Mouse (Mus musculus): ENCODE data around the gene Gjd3. TPM values are rescaled to one million over a fixed set of nuclear protein-coding genes. Genes with fewer than 3 reads are reported as not detected.

The Gjd3 gene
- polyA plus RNA-seq, 1 experiment: 0.34 TPM

DNA sequence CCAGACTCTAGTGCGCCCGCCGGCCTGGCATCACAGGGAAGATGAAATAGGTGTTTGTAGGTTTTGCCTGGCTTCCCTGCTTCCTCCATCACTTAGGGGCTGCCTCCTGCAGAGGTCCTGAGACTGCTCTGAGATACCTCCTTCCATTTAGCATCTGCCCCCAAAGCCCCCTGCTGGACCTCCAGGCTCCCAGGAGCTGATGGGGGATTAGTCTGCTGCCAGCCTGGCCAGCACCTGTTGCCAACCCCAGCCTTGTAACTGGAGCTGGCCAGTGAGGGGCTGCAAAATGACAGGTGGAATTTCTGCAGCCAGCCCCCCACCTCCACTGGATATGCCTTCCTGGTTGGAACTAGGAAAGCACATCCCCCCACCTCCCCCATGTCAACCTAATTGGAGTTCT lies 42.0 kb downstream of the Gjd3 start:
- no peaks in the 10 kb centered on the region for H3K27me3 ChIP-seq (replicated peaks; ENCODE audit: control insufficient read depth, insufficient read depth, low read length)
- DNase-seq: peak; percentile 4
- 16% methylated on average over 3 of the region's 3 CpGs for WGBS
- TF ChIP-seq POLR2A (IDR thresholded peaks at IDR 0.05; ENCODE audit: low read depth, low read length): no peak
- no peak for TF ChIP-seq CTCF (conservative IDR thresholded peaks at IDR 0.05; ENCODE audit: insufficient read depth, insufficient read length, low read depth, low read length)
- H3K27ac ChIP-seq (ENCODE audit: insufficient read depth, low read depth, low read length): peak overlapping the region; percentile 97
- H3K4me1 ChIP-seq (ENCODE audit: control insufficient read depth, insufficient read depth, low read length): peaks cover 70% of the 10 kb centered on the region
- no peaks in the 10 kb centered on the region for H3K36me3 ChIP-seq (ENCODE audit: control insufficient read depth, insufficient read depth, low read length)
- H3K4me3 ChIP-seq (ENCODE audit: insufficient read depth, low read depth, low read length): peak overlapping the region; percentile 52; the same call in 1 of the 2 replicates

GRCm38 (mm10) chr11:98939953-98940641 lies 42.7 kb downstream of the Gjd3 start:
- H3K4me1 ChIP-seq (ENCODE audit: control insufficient read depth, insufficient read depth, low read length): peaks cover 68% of the 10 kb centered on the region
- H3K27me3 ChIP-seq (replicated peaks; ENCODE audit: control insufficient read depth, insufficient read depth, low read length): no peaks in the 10 kb centered on the region
- no peak overlapping the region for H3K27ac ChIP-seq (ENCODE audit: insufficient read depth, low read depth, low read length)
- H3K4me3 ChIP-seq (ENCODE audit: insufficient read depth, low read depth, low read length): no peak overlapping the region; the same call in 1 of the 2 replicates
- WGBS: 50% methylated on average over 11 of the region's 11 CpGs
- no peak for TF ChIP-seq CTCF (conservative IDR thresholded peaks at IDR 0.05; ENCODE audit: insufficient read depth, insufficient read length, low read depth, low read length)
- TF ChIP-seq POLR2A (IDR thresholded peaks at IDR 0.05; ENCODE audit: low read depth, low read length): no peak
- no peaks in the 10 kb centered on the region for H3K36me3 ChIP-seq (ENCODE audit: control insufficient read depth, insufficient read depth, low read length)
- no peak for DNase-seq

GRCm38 (mm10) chr11:98939084-98939952 lies 43.5 kb downstream of the Gjd3 start:
- TF ChIP-seq CTCF (conservative IDR thresholded peaks at IDR 0.05; ENCODE audit: insufficient read depth, insufficient read length, low read depth, low read length): no peak
- no peak for TF ChIP-seq POLR2A (IDR thresholded peaks at IDR 0.05; ENCODE audit: low read depth, low read length)
- no peak overlapping the region for H3K27ac ChIP-seq (ENCODE audit: insufficient read depth, low read depth, low read length)
- WGBS: 45% methylated on average over 15 of the region's 15 CpGs
- DNase-seq: no peak
- H3K4me3 ChIP-seq (ENCODE audit: insufficient read depth, low read depth, low read length): peak overlapping the region; percentile 93; the same call in 1 of the 2 replicates
- peaks cover 60% of the 10 kb centered on the region for H3K4me1 ChIP-seq (ENCODE audit: control insufficient read depth, insufficient read depth, low read length)
- H3K36me3 ChIP-seq (ENCODE audit: control insufficient read depth, insufficient read depth, low read length): no peaks in the 10 kb centered on the region
- no peaks in the 10 kb centered on the region for H3K27me3 ChIP-seq (replicated peaks; ENCODE audit: control insufficient read depth, insufficient read depth, low read length)

DNA sequence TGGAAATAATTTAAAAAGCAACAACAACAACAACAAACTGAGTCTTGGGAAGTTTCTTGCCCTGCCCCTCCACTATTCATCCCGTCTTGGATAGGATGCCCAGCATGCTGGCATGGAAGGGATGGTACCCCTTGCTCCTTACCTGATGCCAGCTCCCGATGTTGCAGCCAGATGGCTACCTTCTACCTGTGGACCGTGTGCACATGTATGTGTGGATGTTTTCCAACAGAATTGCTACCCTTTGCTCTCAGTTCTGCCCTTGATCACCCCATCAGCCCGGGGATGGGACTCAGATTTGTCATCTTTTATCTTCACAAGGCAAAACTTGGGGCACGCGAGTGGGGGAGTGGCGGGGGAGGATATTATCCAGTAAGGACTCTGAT lies 44.1 kb downstream of the Gjd3 start:
- TF ChIP-seq POLR2A (IDR thresholded peaks at IDR 0.05; ENCODE audit: low read depth, low read length): no peak
- TF ChIP-seq CTCF (conservative IDR thresholded peaks at IDR 0.05; ENCODE audit: insufficient read depth, insufficient read length, low read depth, low read length): no peak
- 37% methylated on average over 7 of the region's 7 CpGs for WGBS
- peaks cover 54% of the 10 kb centered on the region for H3K4me1 ChIP-seq (ENCODE audit: control insufficient read depth, insufficient read depth, low read length)
- DNase-seq: no peak
- no peaks in the 10 kb centered on the region for H3K27me3 ChIP-seq (replicated peaks; ENCODE audit: control insufficient read depth, insufficient read depth, low read length)
- no peaks in the 10 kb centered on the region for H3K36me3 ChIP-seq (ENCODE audit: control insufficient read depth, insufficient read depth, low read length)
- peak overlapping the region; percentile 93 for H3K4me3 ChIP-seq (ENCODE audit: insufficient read depth, low read depth, low read length)
- no peak overlapping the region for H3K27ac ChIP-seq (ENCODE audit: insufficient read depth, low read depth, low read length)

- peak; percentile 69 for DNase-seq
- H3K4me1 ChIP-seq (ENCODE audit: control insufficient read depth, insufficient read depth, low read length): peaks cover 48% of the 10 kb centered on the region
- peak overlapping the region; percentile 97 for H3K27ac ChIP-seq (ENCODE audit: insufficient read depth, low read depth, low read length)
- 2% methylated on average over 39 of the region's 39 CpGs for WGBS
- H3K27me3 ChIP-seq (replicated peaks; ENCODE audit: control insufficient read depth, insufficient read depth, low read length): no peaks in the 10 kb centered on the region
- H3K36me3 ChIP-seq (ENCODE audit: control insufficient read depth, insufficient read depth, low read length): no peaks in the 10 kb centered on the region
- no peak for TF ChIP-seq CTCF (conservative IDR thresholded peaks at IDR 0.05; ENCODE audit: insufficient read depth, insufficient read length, low read depth, low read length)
- TF ChIP-seq POLR2A (IDR thresholded peaks at IDR 0.05; ENCODE audit: low read depth, low read length): no peak
- H3K4me3 ChIP-seq (ENCODE audit: insufficient read depth, low read depth, low read length): peak overlapping the region; percentile 93
Measured at GRCm38 (mm10) chr11:98937914-98938694, 44.7 kb downstream of the Gjd3 start.

GRCm38 (mm10) chr11:98937410-98937913 lies 45.4 kb downstream of the Gjd3 start:
- TF ChIP-seq POLR2A (IDR thresholded peaks at IDR 0.05; ENCODE audit: low read depth, low read length) (no peak), CTCF (conservative IDR thresholded peaks at IDR 0.05; ENCODE audit: insufficient read depth, insufficient read length, low read depth, low read length) (no peak)
- under 1% methylated on average over 38 of the region's 38 CpGs for WGBS
- H3K36me3 ChIP-seq (ENCODE audit: control insufficient read depth, insufficient read depth, low read length): no peaks in the 10 kb centered on the region
- no peaks in the 10 kb centered on the region for H3K27me3 ChIP-seq (replicated peaks; ENCODE audit: control insufficient read depth, insufficient read depth, low read length)
- peak overlapping the region; percentile 97 for H3K27ac ChIP-seq (ENCODE audit: insufficient read depth, low read depth, low read length)
- peak overlapping the region; percentile 93 for H3K4me3 ChIP-seq (ENCODE audit: insufficient read depth, low read depth, low read length)
- peak; percentile 96 for DNase-seq
- peaks cover 46% of the 10 kb centered on the region for H3K4me1 ChIP-seq (ENCODE audit: control insufficient read depth, insufficient read depth, low read length)
